Mouse (Mus musculus): ENCODE results near the gene Riox2. TPM values are rescaled to one million over a fixed set of nuclear protein-coding genes. Genes with fewer than 3 reads are reported as not detected.
"Not testable (repeated sequence)": the region's sequence is repeated elsewhere in the genome, so short reads cannot be mapped to it uniquely, and the experiment has no call there.

The Riox2 gene
- 26.1 and 31.0 TPM in 2 replicates for polyA plus RNA-seq (2014; fragmentation: Nextera tagmentation; extraction: Ambion mirVana)

GRCm38 (mm10) chr16:59471637-59472278 lies at the start of gene Riox2:
TSS of gene Riox2 (plus strand) at chr16:59471775.
- H3K27me3 ChIP-seq (ENCODE audit: control insufficient read depth, insufficient read depth, low read length) = no peaks in the 10 kb centered on the region
- H3K4me3 ChIP-seq (ENCODE audit: low read depth, low read length) = peak within 1 kb of the TSS; percentile 53
- no peaks in the 10 kb centered on the region for H3K36me3 ChIP-seq (ENCODE audit: control insufficient read depth, insufficient read depth, low read length)
- H3K9ac ChIP-seq (ENCODE audit: low read length) = peak within 1 kb of the TSS; percentile 63
- no peaks in the 10 kb centered on the region for H3K9me3 ChIP-seq (ENCODE audit: control insufficient read depth, low read length)
- peak within 1 kb of the TSS; percentile 58 for H3K4me2 ChIP-seq
- no peaks in the 10 kb centered on the region; the same call in 1 of the 2 replicates for H3K4me1 ChIP-seq (ENCODE audit: control insufficient read depth, insufficient read depth, low read length)
- 2% methylated on average over 55 of the region's 56 CpGs for WGBS
- ATAC-seq (ENCODE audit: low FRiP score) (peak; percentile 97), DNase-seq (ENCODE audit: low spot score, missing footprints) (peak; percentile 99)
- H3K27ac ChIP-seq (ENCODE audit: low read depth, low read length) = no peak within 1 kb of the TSS

DNA sequence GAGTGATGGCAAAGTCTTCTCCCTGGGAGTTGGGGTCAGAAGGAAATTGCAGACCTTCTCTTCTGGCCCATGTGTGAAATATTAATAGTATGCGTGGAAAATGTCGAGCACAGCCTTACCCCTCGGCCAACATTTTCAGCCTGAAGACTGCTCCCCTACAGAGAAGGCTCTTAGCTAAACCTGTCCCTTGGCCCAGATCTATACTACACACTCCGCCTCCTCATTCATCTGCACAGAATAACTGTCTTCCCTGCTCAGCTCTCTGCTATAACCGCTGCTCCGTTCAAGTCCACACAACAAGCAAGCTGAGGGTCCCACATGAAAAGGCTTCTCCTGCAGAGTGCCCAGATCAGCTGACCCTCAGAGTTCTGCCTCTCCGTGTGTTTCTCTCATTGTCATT lies 43.6 kb upstream of the Riox2 start:
- Histone ChIP-seq H3K4me3 (ENCODE audit: low read depth, low read length) (no peak overlapping the region), H3K4me1 (ENCODE audit: control insufficient read depth, insufficient read depth, low read length) (no peaks in the 10 kb centered on the region), H3K9me3 (ENCODE audit: control insufficient read depth, low read length) (no peaks in the 10 kb centered on the region), H3K27ac (ENCODE audit: low read depth, low read length) (no peak overlapping the region), H3K9ac (ENCODE audit: low read length) (no peak overlapping the region), H3K27me3 (ENCODE audit: control insufficient read depth, insufficient read depth, low read length) (no peaks in the 10 kb centered on the region), H3K36me3 (ENCODE audit: control insufficient read depth, insufficient read depth, low read length) (no peaks in the 10 kb centered on the region), H3K4me2 (no peak overlapping the region)
- ATAC-seq (ENCODE audit: low FRiP score) = no peak
- 76% methylated on average over 7 of the region's 7 CpGs for WGBS
- peak; percentile 65 for DNase-seq (ENCODE audit: low spot score, missing footprints)

DNA sequence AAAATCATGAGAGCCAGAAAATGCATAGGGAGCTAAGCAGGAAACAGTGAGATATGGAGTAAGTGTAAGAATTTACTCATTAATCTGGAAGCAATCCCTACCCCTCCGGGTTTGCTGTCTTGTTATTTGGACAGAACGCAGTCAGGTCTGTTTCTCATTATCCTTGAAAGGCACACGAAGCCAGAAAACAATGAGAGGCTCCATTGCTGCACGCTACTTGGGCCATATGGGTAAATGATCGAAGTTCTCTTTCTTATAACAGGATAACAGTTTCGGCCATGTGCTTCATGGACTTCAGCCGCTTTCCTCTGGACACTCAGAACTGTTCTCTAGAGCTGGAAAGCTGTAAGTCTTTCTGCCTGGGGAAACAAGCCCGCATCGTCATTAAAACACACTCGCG lies 38.4 kb upstream of the Riox2 start:
- no peak for ATAC-seq (ENCODE audit: low FRiP score)
- Histone ChIP-seq H3K4me3 (ENCODE audit: low read depth, low read length) (no peak overlapping the region), H3K27ac (ENCODE audit: low read depth, low read length) (no peak overlapping the region), H3K4me1 (ENCODE audit: control insufficient read depth, insufficient read depth, low read length) (no peaks in the 10 kb centered on the region), H3K4me2 (no peak overlapping the region), H3K27me3 (ENCODE audit: control insufficient read depth, insufficient read depth, low read length) (no peaks in the 10 kb centered on the region), H3K9ac (ENCODE audit: low read length) (no peak overlapping the region), H3K36me3 (ENCODE audit: control insufficient read depth, insufficient read depth, low read length) (no peaks in the 10 kb centered on the region), H3K9me3 (ENCODE audit: control insufficient read depth, low read length) (no peaks in the 10 kb centered on the region)
- DNase-seq (ENCODE audit: low spot score, missing footprints) = no peak
- 83% methylated on average over 11 of the region's 11 CpGs for WGBS

GRCm38 (mm10) chr16:59444880-59445559 lies 26.6 kb upstream of the Riox2 start:
- Histone ChIP-seq H3K27ac (ENCODE audit: low read depth, low read length) (no peak overlapping the region), H3K4me1 (ENCODE audit: control insufficient read depth, insufficient read depth, low read length) (no peaks in the 10 kb centered on the region), H3K27me3 (ENCODE audit: control insufficient read depth, insufficient read depth, low read length) (no peaks in the 10 kb centered on the region), H3K9ac (ENCODE audit: low read length) (no peak overlapping the region), H3K4me3 (ENCODE audit: low read depth, low read length) (no peak overlapping the region), H3K9me3 (ENCODE audit: control insufficient read depth, low read length) (no peaks in the 10 kb centered on the region), H3K4me2 (no peak overlapping the region), H3K36me3 (ENCODE audit: control insufficient read depth, insufficient read depth, low read length) (no peaks in the 10 kb centered on the region)
- no peak for DNase-seq (ENCODE audit: low spot score, missing footprints)
- no peak for ATAC-seq (ENCODE audit: low FRiP score)
- 86% methylated on average over 7 of the region's 7 CpGs for WGBS

GRCm38 (mm10) chr16:59448181-59448580 lies 23.4 kb upstream of the Riox2 start:
- H3K4me3 ChIP-seq (ENCODE audit: low read depth, low read length) = no peak overlapping the region
- no peaks in the 10 kb centered on the region for H3K36me3 ChIP-seq (ENCODE audit: control insufficient read depth, insufficient read depth, low read length)
- ATAC-seq (ENCODE audit: low FRiP score) = no peak
- H3K27ac ChIP-seq (ENCODE audit: low read depth, low read length) = no peak overlapping the region
- WGBS = 92% methylated on average over 1 of the region's 1 CpGs
- no peak overlapping the region for H3K9ac ChIP-seq (ENCODE audit: low read length)
- DNase-seq (ENCODE audit: low spot score, missing footprints) = no peak
- no peak overlapping the region for H3K4me2 ChIP-seq
- no peaks in the 10 kb centered on the region for H3K4me1 ChIP-seq (ENCODE audit: control insufficient read depth, insufficient read depth, low read length)
- H3K9me3 ChIP-seq (ENCODE audit: control insufficient read depth, low read length) = no peaks in the 10 kb centered on the region
- H3K27me3 ChIP-seq (ENCODE audit: control insufficient read depth, insufficient read depth, low read length) = no peaks in the 10 kb centered on the region

DNA sequence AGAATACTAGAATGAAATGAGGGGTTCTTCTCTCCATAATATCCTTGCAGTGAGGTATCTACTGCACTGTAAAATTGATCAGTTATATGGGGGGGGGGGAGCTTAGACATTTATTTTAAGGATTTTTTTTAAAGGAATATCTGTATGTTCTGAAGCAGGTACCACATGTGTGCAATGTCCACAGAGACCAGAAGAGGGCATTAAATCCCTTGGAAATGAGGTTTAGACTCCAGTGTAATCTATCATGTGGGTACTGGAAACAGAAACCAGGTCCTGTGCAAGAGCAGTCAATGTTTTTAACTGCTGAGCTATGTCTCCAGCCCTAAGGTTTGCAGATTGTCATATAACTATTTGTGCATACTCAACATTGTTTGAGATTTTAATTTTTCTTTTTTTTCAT lies 22.5 kb upstream of the Riox2 start:
- H3K9me3 ChIP-seq (ENCODE audit: control insufficient read depth, low read length) = no peaks in the 10 kb centered on the region
- no peak overlapping the region for H3K4me2 ChIP-seq
- no peaks in the 10 kb centered on the region for H3K27me3 ChIP-seq (ENCODE audit: control insufficient read depth, insufficient read depth, low read length)

DNA sequence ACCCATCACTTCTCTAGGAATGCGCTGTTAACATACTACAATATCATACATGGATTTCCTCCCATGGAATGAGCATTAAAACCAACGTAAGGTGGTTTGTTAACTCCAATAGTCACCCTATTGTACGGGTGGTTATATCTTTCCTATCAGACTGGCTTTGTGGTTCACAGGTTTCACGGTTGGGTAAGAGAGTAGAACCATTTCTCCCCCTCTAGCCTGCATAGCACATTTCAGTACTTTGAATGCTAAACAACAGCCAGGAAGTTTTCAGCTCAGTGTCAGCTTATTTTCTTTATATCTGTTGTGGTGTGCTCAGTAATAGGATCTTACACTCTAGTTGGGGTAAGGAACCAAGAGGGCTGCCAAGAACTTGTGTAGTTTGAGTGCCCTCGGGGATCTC lies 19.8 kb upstream of the Riox2 start:
- no peaks in the 10 kb centered on the region for H3K4me1 ChIP-seq (ENCODE audit: control insufficient read depth, insufficient read depth, low read length)
- no peaks in the 10 kb centered on the region for H3K27me3 ChIP-seq (ENCODE audit: control insufficient read depth, insufficient read depth, low read length)
- no peak overlapping the region for H3K27ac ChIP-seq (ENCODE audit: low read depth, low read length)
- no peak overlapping the region for H3K9ac ChIP-seq (ENCODE audit: low read length)
- DNase-seq (ENCODE audit: low spot score, missing footprints) = no peak
- ATAC-seq (ENCODE audit: low FRiP score) = no peak
- WGBS = 84% methylated on average over 5 of the region's 5 CpGs
- no peaks in the 10 kb centered on the region for H3K36me3 ChIP-seq (ENCODE audit: control insufficient read depth, insufficient read depth, low read length)
- H3K9me3 ChIP-seq (ENCODE audit: control insufficient read depth, low read length) = no peaks in the 10 kb centered on the region
- H3K4me2 ChIP-seq = no peak overlapping the region
- no peak overlapping the region for H3K4me3 ChIP-seq (ENCODE audit: low read depth, low read length)

More for the DNA sequence above, 22.5 kb upstream of the Riox2 start:
- Histone ChIP-seq H3K4me3 (ENCODE audit: low read depth, low read length) (no peak overlapping the region), H3K4me1 (ENCODE audit: control insufficient read depth, insufficient read depth, low read length) (no peaks in the 10 kb centered on the region), H3K36me3 (ENCODE audit: control insufficient read depth, insufficient read depth, low read length) (no peaks in the 10 kb centered on the region), H3K27ac (ENCODE audit: low read depth, low read length) (no peak overlapping the region), H3K9ac (ENCODE audit: low read length) (no peak overlapping the region)
- no peak for ATAC-seq (ENCODE audit: low FRiP score)
- no peak for DNase-seq (ENCODE audit: low spot score, missing footprints)

GRCm38 (mm10) chr16:59459259-59459861 lies 12.2 kb upstream of the Riox2 start:
- not testable (repeated sequence) for H3K4me3 ChIP-seq (ENCODE audit: low read depth, low read length); H3K27me3 ChIP-seq (ENCODE audit: control insufficient read depth, insufficient read depth, low read length); H3K9ac ChIP-seq (ENCODE audit: low read length); H3K27ac ChIP-seq (ENCODE audit: low read depth, low read length); H3K4me2 ChIP-seq; H3K36me3 ChIP-seq (ENCODE audit: control insufficient read depth, insufficient read depth, low read length); DNase-seq (ENCODE audit: low spot score, missing footprints); H3K9me3 ChIP-seq (ENCODE audit: control insufficient read depth, low read length); H3K4me1 ChIP-seq (ENCODE audit: control insufficient read depth, insufficient read depth, low read length)
- WGBS = 78% methylated on average over 5 of the region's 5 CpGs
- ATAC-seq (ENCODE audit: low FRiP score) = 0 out of 2 replicates have a peak, but pooled peaks have one; percentile 50

DNA sequence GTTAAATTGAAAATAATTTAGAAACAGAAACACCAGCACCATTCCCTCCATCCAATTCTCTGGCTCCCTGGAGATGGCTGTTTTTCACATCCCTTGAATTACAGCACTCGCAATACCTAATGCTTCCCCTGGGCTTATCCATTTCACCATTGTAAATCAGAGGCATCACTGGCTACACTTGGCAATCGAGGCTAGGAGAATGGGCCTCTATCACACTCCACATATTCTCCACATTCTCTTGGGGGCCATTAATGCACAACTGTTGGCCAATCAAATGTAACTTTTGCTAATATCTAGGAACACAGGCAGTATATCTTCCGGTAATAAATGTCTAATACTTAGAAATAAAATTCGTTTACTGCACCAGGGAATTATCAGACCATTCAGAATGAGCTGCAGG lies 8.0 kb upstream of the Riox2 start:
- Histone ChIP-seq H3K4me1 (ENCODE audit: control insufficient read depth, insufficient read depth, low read length) (no peaks in the 10 kb centered on the region), H3K36me3 (ENCODE audit: control insufficient read depth, insufficient read depth, low read length) (no peaks in the 10 kb centered on the region), H3K9me3 (ENCODE audit: control insufficient read depth, low read length) (no peaks in the 10 kb centered on the region; the same call in 1 of the 2 replicates), H3K4me3 (ENCODE audit: low read depth, low read length) (no peak overlapping the region), H3K27ac (ENCODE audit: low read depth, low read length) (no peak overlapping the region), H3K9ac (ENCODE audit: low read length) (no peak overlapping the region), H3K27me3 (ENCODE audit: control insufficient read depth, insufficient read depth, low read length) (no peaks in the 10 kb centered on the region), H3K4me2 (no peak overlapping the region)
- WGBS = 84% methylated on average over 4 of the region's 4 CpGs
- no peak for ATAC-seq (ENCODE audit: low FRiP score)
- DNase-seq (ENCODE audit: low spot score, missing footprints) = no peak
